Mouse (Mus musculus): Measurements from ENCODE around the gene Clstn2. TPM values are rescaled to one million over a fixed set of nuclear protein-coding genes. Genes with fewer than 3 reads are reported as not detected.
A peak's percentile ranks its signal among the peaks of the same experiment; 100 is the strongest.

Clstn2 gene
- polyA plus RNA-seq, 1 experiment = 37.9 TPM

GRCm38 (mm10) chr9:97449316-97450050 lies 583.5 kb downstream of the Clstn2 start:
- H3K4me1 ChIP-seq (ENCODE audit: control insufficient read depth, insufficient read depth, low read length) = no peaks in the 10 kb centered on the region; the same call in 1 of the 2 replicates
- H3K27ac ChIP-seq (ENCODE audit: insufficient read depth, low read length) = no peak overlapping the region
- no peak overlapping the region for H3K4me3 ChIP-seq (replicated peaks; ENCODE audit: insufficient read depth, low read depth, low read length)
- TF ChIP-seq POLR2A (IDR thresholded peaks at IDR 0.05; ENCODE audit: borderline replicate concordance, insufficient read depth, low read length) (no peak), CTCF (IDR thresholded peaks at IDR 0.05; ENCODE audit: borderline replicate concordance, insufficient read depth, low read depth, low read length) (no peak)
- H3K27me3 ChIP-seq (ENCODE audit: control insufficient read depth, insufficient read depth, low read length) = no peaks in the 10 kb centered on the region
- 16% methylated on average over 13 of the region's 13 CpGs for WGBS
- peak; percentile 56 to 82 for DNase-seq

GRCm38 (mm10) chr9:97439872-97440636 lies 592.9 kb downstream of the Clstn2 start:
- Histone ChIP-seq H3K27ac (ENCODE audit: insufficient read depth, low read length) (no peak overlapping the region), H3K27me3 (ENCODE audit: control insufficient read depth, insufficient read depth, low read length) (no peaks in the 10 kb centered on the region), H3K4me1 (ENCODE audit: control insufficient read depth, insufficient read depth, low read length) (no peaks in the 10 kb centered on the region), H3K4me3 (replicated peaks; ENCODE audit: insufficient read depth, low read depth, low read length) (no peak overlapping the region)
- no peak for DNase-seq
- TF ChIP-seq POLR2A (IDR thresholded peaks at IDR 0.05; ENCODE audit: borderline replicate concordance, insufficient read depth, low read length) (no peak), CTCF (IDR thresholded peaks at IDR 0.05; ENCODE audit: borderline replicate concordance, insufficient read depth, low read depth, low read length) (no peak)
- 44% methylated on average over 7 of the region's 7 CpGs for WGBS

GRCm38 (mm10) chr9:97434666-97435065 lies 598.3 kb downstream of the Clstn2 start:
- DNase-seq = no peak
- TF ChIP-seq POLR2A (IDR thresholded peaks at IDR 0.05; ENCODE audit: borderline replicate concordance, insufficient read depth, low read length) (no peak), CTCF (IDR thresholded peaks at IDR 0.05; ENCODE audit: borderline replicate concordance, insufficient read depth, low read depth, low read length) (no peak)
- no peaks in the 10 kb centered on the region for H3K27me3 ChIP-seq (ENCODE audit: control insufficient read depth, insufficient read depth, low read length)
- H3K4me1 ChIP-seq (ENCODE audit: control insufficient read depth, insufficient read depth, low read length) = no peaks in the 10 kb centered on the region
- no peak overlapping the region for H3K27ac ChIP-seq (ENCODE audit: insufficient read depth, low read length)
- H3K4me3 ChIP-seq (replicated peaks; ENCODE audit: insufficient read depth, low read depth, low read length) = no peak overlapping the region
- WGBS = 50% methylated on average over 3 of the region's 3 CpGs

GRCm38 (mm10) chr9:97429885-97430449 lies 603.0 kb downstream of the Clstn2 start:
- no peak overlapping the region for H3K27ac ChIP-seq (ENCODE audit: insufficient read depth, low read length)
- no peaks in the 10 kb centered on the region for H3K4me1 ChIP-seq (ENCODE audit: control insufficient read depth, insufficient read depth, low read length)
- no peak for DNase-seq
- TF ChIP-seq POLR2A (IDR thresholded peaks at IDR 0.05; ENCODE audit: borderline replicate concordance, insufficient read depth, low read length) (no peak), CTCF (IDR thresholded peaks at IDR 0.05; ENCODE audit: borderline replicate concordance, insufficient read depth, low read depth, low read length) (no peak)
- no peak overlapping the region for H3K4me3 ChIP-seq (replicated peaks; ENCODE audit: insufficient read depth, low read depth, low read length)
- H3K27me3 ChIP-seq (ENCODE audit: control insufficient read depth, insufficient read depth, low read length) = no peaks in the 10 kb centered on the region
- WGBS = 91% methylated on average over 1 of the region's 1 CpGs

- DNase-seq = no peak
- no peak overlapping the region for H3K27ac ChIP-seq (ENCODE audit: insufficient read depth, low read length)
- no peak overlapping the region for H3K4me3 ChIP-seq (replicated peaks; ENCODE audit: insufficient read depth, low read depth, low read length)
- no peaks in the 10 kb centered on the region for H3K27me3 ChIP-seq (ENCODE audit: control insufficient read depth, insufficient read depth, low read length)
- 85% methylated on average over 7 of the region's 7 CpGs for WGBS
- no peak for TF ChIP-seq CTCF (IDR thresholded peaks at IDR 0.05; ENCODE audit: borderline replicate concordance, insufficient read depth, low read depth, low read length)
- no peak for TF ChIP-seq POLR2A (IDR thresholded peaks at IDR 0.05; ENCODE audit: borderline replicate concordance, insufficient read depth, low read length)
- H3K4me1 ChIP-seq (ENCODE audit: control insufficient read depth, insufficient read depth, low read length) = no peaks in the 10 kb centered on the region
Observed at GRCm38 (mm10) chr9:97428127-97428526, 604.9 kb downstream of the Clstn2 start.

- no peaks in the 10 kb centered on the region for H3K27me3 ChIP-seq (ENCODE audit: control insufficient read depth, insufficient read depth, low read length)
- no peak overlapping the region for H3K4me3 ChIP-seq (replicated peaks; ENCODE audit: insufficient read depth, low read depth, low read length)
- 27% methylated on average over 5 of the region's 5 CpGs for WGBS
- H3K27ac ChIP-seq (ENCODE audit: insufficient read depth, low read length) = no peak overlapping the region
- TF ChIP-seq POLR2A (IDR thresholded peaks at IDR 0.05; ENCODE audit: borderline replicate concordance, insufficient read depth, low read length) = no peak
- TF ChIP-seq CTCF (IDR thresholded peaks at IDR 0.05; ENCODE audit: borderline replicate concordance, insufficient read depth, low read depth, low read length) = no peak
- no peaks in the 10 kb centered on the region for H3K4me1 ChIP-seq (ENCODE audit: control insufficient read depth, insufficient read depth, low read length)
- DNase-seq = no peak
Observed at GRCm38 (mm10) chr9:97420896-97421295, 612.1 kb downstream of the Clstn2 start.

GRCm38 (mm10) chr9:97414876-97415668 lies 617.9 kb downstream of the Clstn2 start:
- no peak overlapping the region for H3K4me3 ChIP-seq (replicated peaks; ENCODE audit: insufficient read depth, low read depth, low read length)
- TF ChIP-seq POLR2A (IDR thresholded peaks at IDR 0.05; ENCODE audit: borderline replicate concordance, insufficient read depth, low read length) (no peak), CTCF (IDR thresholded peaks at IDR 0.05; ENCODE audit: borderline replicate concordance, insufficient read depth, low read depth, low read length) (no peak)
- H3K4me1 ChIP-seq (ENCODE audit: control insufficient read depth, insufficient read depth, low read length) = no peaks in the 10 kb centered on the region
- 76% methylated on average over 6 of the region's 6 CpGs for WGBS
- no peak for DNase-seq
- H3K27ac ChIP-seq (ENCODE audit: insufficient read depth, low read length) = no peak overlapping the region
- no peaks in the 10 kb centered on the region for H3K27me3 ChIP-seq (ENCODE audit: control insufficient read depth, insufficient read depth, low read length)

Measured in cerebellum, adult 2 months (tissue).